Mouse (Mus musculus): ENCODE data around the gene Sgip1. TPM values are rescaled to one million over a fixed set of nuclear protein-coding genes. Genes with fewer than 3 reads are reported as not detected.

Gene Sgip1
- polyA plus RNA-seq, 1 experiment from 2014 or later, result 0.44 TPM

DNA sequence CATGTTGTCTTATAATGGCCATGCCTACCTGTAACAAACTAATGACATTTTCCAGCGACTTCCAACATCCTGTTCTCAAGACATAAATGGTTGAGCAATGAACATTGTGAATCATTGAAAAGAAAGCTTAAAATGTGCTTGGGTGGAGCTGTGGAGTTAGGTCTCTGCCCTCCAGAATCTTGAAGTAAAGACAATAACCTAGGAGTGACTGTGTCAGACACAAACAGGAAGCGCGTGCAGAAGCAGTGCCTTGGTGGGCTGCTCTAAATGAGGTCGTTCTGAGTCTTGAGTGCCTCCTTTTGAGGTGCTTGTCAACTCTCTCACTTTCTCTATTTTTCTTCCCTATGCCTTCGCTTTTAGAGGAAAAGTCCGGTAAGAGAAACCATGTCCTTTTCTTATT is 159.1 kb downstream of the Sgip1 start:
- ChIA-PET POLR2A (no interaction called here), CTCF (no interaction called here)
- TF ChIP-seq CTCF (IDR thresholded peaks at IDR 0.05), result no peak
- ATAC-seq (no peak), DNase-seq (ENCODE audit: low read depth, low spot score) (no peak)
- in situ Hi-C loops (cut with MboI; ENCODE audit: low pct_unique_long_range_greater_than_20kb), result no loop called here
- no peaks in the 10 kb centered on the region for H3K27me3 ChIP-seq

DNA sequence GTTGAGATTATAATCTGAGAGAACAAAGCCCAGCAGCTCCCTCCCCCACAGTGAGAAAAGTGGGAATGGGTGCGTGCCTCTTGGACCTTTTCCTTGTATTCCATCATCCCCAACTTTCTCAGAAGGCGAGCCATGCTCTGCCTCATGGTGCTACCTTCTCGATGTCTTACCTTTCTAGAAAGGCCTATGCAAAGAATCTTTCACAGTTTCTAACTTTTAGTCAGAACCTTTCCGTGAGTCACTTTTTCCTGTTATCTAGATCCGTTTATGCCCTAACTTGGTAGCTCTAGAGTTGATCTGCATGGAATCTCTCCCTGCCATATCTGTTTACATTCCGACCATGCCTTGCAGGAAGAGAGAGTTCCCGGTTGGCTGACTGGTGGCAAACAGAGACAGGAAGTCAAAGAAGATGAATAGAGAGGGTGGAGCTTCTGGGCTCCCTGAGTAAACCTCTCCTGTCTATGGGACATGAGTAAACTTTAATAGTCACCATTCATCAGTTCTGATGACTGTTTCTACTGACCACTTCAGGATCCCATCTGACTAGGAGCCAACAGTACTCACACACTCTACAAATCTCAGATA is 166.8 kb downstream of the Sgip1 start:
- ChIA-PET POLR2A (no interaction called here), CTCF (no interaction called here)
- ATAC-seq, result no peak
- DNase-seq (ENCODE audit: low read depth, low spot score), result no peak
- in situ Hi-C loops (cut with MboI; ENCODE audit: low pct_unique_long_range_greater_than_20kb), result no loop called here
- no peaks in the 10 kb centered on the region for H3K27me3 ChIP-seq
- no peak for TF ChIP-seq CTCF (IDR thresholded peaks at IDR 0.05)

DNA sequence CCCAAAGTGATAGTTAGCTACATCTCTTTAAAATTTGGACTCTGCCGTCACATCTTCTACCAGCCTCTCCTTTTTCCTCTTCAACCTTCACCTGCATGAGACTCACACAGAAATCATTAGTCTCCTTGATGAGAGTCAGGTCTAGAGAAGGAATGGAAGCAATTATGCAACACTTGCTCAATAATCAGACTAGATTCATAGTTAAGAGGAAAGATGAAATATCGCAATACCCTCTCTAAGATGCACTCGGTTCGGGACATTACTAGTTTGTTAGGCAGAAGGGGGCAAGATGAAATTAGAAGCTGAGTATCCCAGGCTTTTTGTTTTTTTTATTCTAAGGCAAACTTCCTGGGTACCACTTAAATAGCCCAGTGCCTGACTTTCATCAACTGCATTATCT is 169.1 kb downstream of the Sgip1 start:
- CTCF ChIA-PET, result no interaction called here
- in situ Hi-C loops (cut with MboI; ENCODE audit: low pct_unique_long_range_greater_than_20kb), result no loop called here

GRCm38 (mm10) chr4:102913176-102913575 is 172.1 kb downstream of the Sgip1 start:
- in situ Hi-C loops (cut with MboI; ENCODE audit: low pct_unique_long_range_greater_than_20kb), result no loop called here
- ATAC-seq (no peak), DNase-seq (ENCODE audit: low read depth, low spot score) (no peak)
- H3K27me3 ChIP-seq, result no peaks in the 10 kb centered on the region
- no peak for TF ChIP-seq CTCF (IDR thresholded peaks at IDR 0.05)
- CTCF ChIA-PET, result no interaction called here
- POLR2A ChIA-PET, result no interaction called here

More for the DNA sequence above, 169.1 kb downstream of the Sgip1 start:
- no peak for TF ChIP-seq CTCF (IDR thresholded peaks at IDR 0.05)
- no peaks in the 10 kb centered on the region for H3K27me3 ChIP-seq
- DNase-seq (ENCODE audit: low read depth, low spot score) (no peak), ATAC-seq (no peak)
- POLR2A ChIA-PET, result no interaction called here

- CTCF ChIA-PET, result no interaction called here
- H3K27me3 ChIP-seq, result no peaks in the 10 kb centered on the region
- in situ Hi-C loops (cut with MboI; ENCODE audit: low pct_unique_long_range_greater_than_20kb), result no loop called here
- ATAC-seq (no peak), DNase-seq (ENCODE audit: low read depth, low spot score) (no peak)
- peak; percentile 19 for TF ChIP-seq CTCF (IDR thresholded peaks at IDR 0.05)
- POLR2A ChIA-PET, result no interaction called here
These were observed 172.7 kb downstream of the Sgip1 start for GRCm38 (mm10) chr4:102913700-102914327.

GRCm38 (mm10) chr4:102918191-102918590 is 177.1 kb downstream of the Sgip1 start:
- no peaks in the 10 kb centered on the region for H3K27me3 ChIP-seq
- ChIA-PET CTCF (no interaction called here), POLR2A (no interaction called here)
- ATAC-seq (no peak), DNase-seq (ENCODE audit: low read depth, low spot score) (no peak)
- in situ Hi-C loops (cut with MboI; ENCODE audit: low pct_unique_long_range_greater_than_20kb), result no loop called here
- no peak for TF ChIP-seq CTCF (IDR thresholded peaks at IDR 0.05)

- ChIA-PET CTCF (interaction anchor here (0.9 kb wide), 1 partner anchor 9 kb away, joined by 3 read pairs; no protein-coding TSS in a partner anchor), POLR2A (no interaction called here)
- in situ Hi-C loops (cut with MboI; ENCODE audit: low pct_unique_long_range_greater_than_20kb), result no loop called here
These were observed 188.4 kb downstream of the Sgip1 start for GRCm38 (mm10) chr4:102929491-102929890.

GRCm38 (mm10) chr4:102930679-102931078 is 189.6 kb downstream of the Sgip1 start:
- no peak for DNase-seq (ENCODE audit: low read depth, low spot score)
- no peak for TF ChIP-seq CTCF (IDR thresholded peaks at IDR 0.05)

More at GRCm38 (mm10) chr4:102929491-102929890, 188.4 kb downstream of the Sgip1 start:
- no peak for ATAC-seq
- no peak for TF ChIP-seq CTCF (IDR thresholded peaks at IDR 0.05)
- no peak for DNase-seq (ENCODE audit: low read depth, low spot score)
- H3K27me3 ChIP-seq, result peaks cover 3% of the 10 kb centered on the region

GRCm38 (mm10) chr4:102940266-102940665 is 199.2 kb downstream of the Sgip1 start:
- peaks cover 5% of the 10 kb centered on the region for H3K27me3 ChIP-seq
- POLR2A ChIA-PET, result no interaction called here
- in situ Hi-C loops (cut with MboI; ENCODE audit: low pct_unique_long_range_greater_than_20kb), result no loop called here
- DNase-seq (ENCODE audit: low read depth, low spot score) (no peak), ATAC-seq (no peak)
- no peak for TF ChIP-seq CTCF (IDR thresholded peaks at IDR 0.05)
- CTCF ChIA-PET, result no interaction called here

More at GRCm38 (mm10) chr4:102930679-102931078, 189.6 kb downstream of the Sgip1 start:
- no peaks in the 10 kb centered on the region for H3K27me3 ChIP-seq
- ATAC-seq, result no peak
- in situ Hi-C loops (cut with MboI; ENCODE audit: low pct_unique_long_range_greater_than_20kb), result no loop called here
- CTCF ChIA-PET, result no interaction called here
- POLR2A ChIA-PET, result no interaction called here

GRCm38 (mm10) chr4:102940738-102941137 is 199.6 kb downstream of the Sgip1 start:
- CTCF ChIA-PET, result no interaction called here
- ATAC-seq, result no peak
- in situ Hi-C loops (cut with MboI; ENCODE audit: low pct_unique_long_range_greater_than_20kb), result no loop called here
- DNase-seq (ENCODE audit: low read depth, low spot score), result no peak
- H3K27me3 ChIP-seq, result peaks cover 5% of the 10 kb centered on the region
- POLR2A ChIA-PET, result no interaction called here
- no peak for TF ChIP-seq CTCF (IDR thresholded peaks at IDR 0.05)

DNA sequence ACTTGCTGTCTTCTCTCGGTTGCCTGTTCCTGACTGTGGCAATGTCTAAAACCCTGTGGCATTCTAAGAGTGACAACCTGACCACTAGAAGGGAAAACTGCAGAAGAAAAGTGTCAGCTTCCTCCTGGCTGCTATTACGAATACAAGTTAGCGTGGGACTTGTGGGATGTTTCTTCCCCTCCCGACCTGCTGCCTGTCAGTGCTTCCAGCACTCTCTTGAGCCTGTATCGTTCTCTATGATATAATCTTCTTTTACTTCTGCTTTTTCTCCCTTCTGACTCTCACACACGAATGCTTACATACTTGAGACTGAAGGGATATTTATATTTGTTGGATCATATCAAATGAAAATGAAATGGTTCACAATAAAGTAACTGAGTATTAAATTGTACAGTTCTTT is 203.2 kb downstream of the Sgip1 start:
- ChIA-PET POLR2A (no interaction called here), CTCF (no interaction called here)

GRCm38 (mm10) chr4:102952476-102952875 is 211.4 kb downstream of the Sgip1 start:
- ChIA-PET POLR2A (no interaction called here), CTCF (no interaction called here)
- in situ Hi-C loops (cut with MboI; ENCODE audit: low pct_unique_long_range_greater_than_20kb), result loop anchor here (25.0 kb wide), 1 partner anchor 465 kb away; no protein-coding TSS in a partner anchor
- DNase-seq (ENCODE audit: low read depth, low spot score) (no peak), ATAC-seq (no peak)
- H3K27me3 ChIP-seq, result no peaks in the 10 kb centered on the region
- no peak for TF ChIP-seq CTCF (IDR thresholded peaks at IDR 0.05)

More for the DNA sequence above, 203.2 kb downstream of the Sgip1 start:
- H3K27me3 ChIP-seq, result no peaks in the 10 kb centered on the region
- no peak for ATAC-seq
- in situ Hi-C loops (cut with MboI; ENCODE audit: low pct_unique_long_range_greater_than_20kb), result no loop called here
- no peak for TF ChIP-seq CTCF (IDR thresholded peaks at IDR 0.05)
- DNase-seq (ENCODE audit: low read depth, low spot score), result no peak
